ENCODE assay signal across 9 mouse cellular contexts in the genomic region with DNA sequence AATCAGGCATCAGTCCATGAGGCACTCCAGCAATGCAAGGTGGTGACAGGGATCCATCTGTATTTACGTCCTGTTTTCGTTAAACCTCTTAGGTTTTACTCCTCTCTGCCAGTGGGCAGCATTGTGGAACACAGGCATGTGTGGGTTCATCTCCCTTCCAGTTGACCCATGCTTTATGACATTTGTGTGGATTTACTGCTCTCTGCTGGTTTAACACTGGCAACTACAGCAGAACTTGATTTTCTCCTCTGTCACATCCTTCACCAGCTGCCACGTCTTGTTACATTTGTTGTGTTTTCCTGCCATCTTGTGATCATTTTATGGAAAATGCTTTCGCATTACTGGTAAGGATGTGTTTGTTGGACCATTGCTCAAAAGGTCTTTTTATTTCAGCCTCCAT. TPM values are rescaled to one million over a fixed set of nuclear protein-coding genes. Genes with fewer than 3 reads are reported as not detected.
A peak's percentile ranks its signal among the peaks of the same experiment; 100 is the strongest.
DNase-seq lines count a peak whose midpoint lies in the region; ATAC-seq and TF ChIP-seq lines count a peak whose summit lies in the region.
"Had no signal": no experiment of that assay in that cellular context is flagged by ENCODE, and none has a peak within 500 bp of the region (broad histone marks: within the 10 kb centered on the region; RNA-seq: fewer than 3 reads in every experiment).

No protein-coding gene starts in this region.

- TF ChIP-seq CTCF in lung, postnatal 0 days (IDR thresholded peaks at IDR 0.05): peak; percentile 68
- TF ChIP-seq CTCF in lung, adult 2 months (IDR thresholded peaks at IDR 0.05; ENCODE audit: insufficient read depth, low read length): no peak

- 64% methylated on average over 4 of the region's 4 CpGs for WGBS in lung, postnatal 0 days
- 68% methylated on average over 4 of the region's 4 CpGs for WGBS in lung, adult 2 months
- WGBS in embryonic facial prominence, embryonic 14.5 days: 65% methylated on average over 4 of the region's 4 CpGs

- no peaks in the 10 kb centered on the region for H3K27me3 ChIP-seq in lung, postnatal 0 days (replicated peaks; ENCODE audit: insufficient read depth, low read length)
- H3K27me3 ChIP-seq in embryonic facial prominence, embryonic 14.5 days (replicated peaks; ENCODE audit: control insufficient read depth, insufficient read depth, low read length): no peaks in the 10 kb centered on the region
- H3K27me3 ChIP-seq: heart, embryonic 13.5 days had no signal

- no peaks in the 10 kb centered on the region for H3K36me3 ChIP-seq in lung, postnatal 0 days (ENCODE audit: insufficient read depth, low read length)
- H3K36me3 ChIP-seq in embryonic facial prominence, embryonic 14.5 days (ENCODE audit: control insufficient read depth, insufficient read depth, low read length): no peaks in the 10 kb centered on the region

- H3K4me1 ChIP-seq in lung, postnatal 0 days (ENCODE audit: insufficient read depth, low read depth, low read length): no peaks in the 10 kb centered on the region
- H3K4me1 ChIP-seq in lung, adult 2 months (ENCODE audit: control insufficient read depth, insufficient read depth, low read length): peaks cover 4% of the 10 kb centered on the region; the same call in 1 of the 2 replicates
- no peaks in the 10 kb centered on the region for H3K4me1 ChIP-seq in embryonic facial prominence, embryonic 14.5 days (ENCODE audit: control insufficient read depth, insufficient read depth, low read length)
- H3K4me1 ChIP-seq: heart, embryonic 13.5 days had no signal

- DNase-seq in heart, adult 8-10 months (ENCODE audit: low spot score): peak; percentile 16
- DNase-seq in heart, postnatal 36 days: no peak
- DNase-seq in lung, postnatal 0 days (ENCODE audit: low spot score): peak; percentile 61
- no peak for DNase-seq in lung, adult 2 months
- DNase-seq in embryonic facial prominence, embryonic 14.5 days (ENCODE audit: low spot score): peak; percentile 56
- peak; percentile 35 for DNase-seq in retina, postnatal 1 day
- DNase-seq in layer of hippocampus, postnatal 25 days (ENCODE audit: extremely low spot score in 1 of 2, low spot score in 1 of 2): no peak
- no peak for DNase-seq in urinary bladder, postnatal 4 days (ENCODE audit: low spot score in 2 of 2)

- no peak overlapping the region for H3K9ac ChIP-seq in lung, postnatal 0 days (replicated peaks; ENCODE audit: low read depth)
- H3K9ac ChIP-seq in embryonic facial prominence, embryonic 14.5 days (ENCODE audit: low read depth, low read length): no peak overlapping the region
- H3K9ac ChIP-seq: heart, embryonic 13.5 days had no signal

- H3K4me2 ChIP-seq in lung, postnatal 0 days (replicated peaks; ENCODE audit: low read depth, low read length): no peak overlapping the region
- H3K4me2 ChIP-seq in embryonic facial prominence, embryonic 14.5 days (ENCODE audit: low read depth, low read length): no peak overlapping the region
- H3K4me2 ChIP-seq: heart, embryonic 13.5 days had no signal

- no peak overlapping the region for H3K27ac ChIP-seq in lung, postnatal 0 days (ENCODE audit: low read length)
- H3K27ac ChIP-seq in embryonic facial prominence, embryonic 14.5 days (replicated peaks; ENCODE audit: low read depth, low read length): no peak overlapping the region
- H3K27ac ChIP-seq: heart, embryonic 13.5 days had no signal

- ATAC-seq in lung, postnatal 0 days: peak; percentile 41; the same call in 1 of the 2 replicates
- peak; percentile 44; the same call in 1 of the 2 replicates for ATAC-seq in embryonic facial prominence, embryonic 14.5 days (ENCODE audit: low read depth)

- no peaks in the 10 kb centered on the region for H3K9me3 ChIP-seq in lung, postnatal 0 days (ENCODE audit: low read length)
- H3K9me3 ChIP-seq in embryonic facial prominence, embryonic 14.5 days (ENCODE audit: control insufficient read depth, low read length): no peaks in the 10 kb centered on the region
- H3K9me3 ChIP-seq: heart, embryonic 13.5 days had no signal

- no peak for TF ChIP-seq EP300 in lung, postnatal 0 days (IDR thresholded peaks at IDR 0.05)

- intact Hi-C loops in heart, postnatal 36 days (cut with DNase I): no loop called here

- no peak overlapping the region for H3K4me3 ChIP-seq in lung, postnatal 0 days (ENCODE audit: low read depth, low read length)
- no peak overlapping the region for H3K4me3 ChIP-seq in lung, adult 2 months (replicated peaks; ENCODE audit: extremely low read depth, low read depth, low read length)
- H3K4me3 ChIP-seq in embryonic facial prominence, embryonic 14.5 days (ENCODE audit: low read depth, low read length): no peak overlapping the region
- H3K4me3 ChIP-seq: heart, embryonic 13.5 days had no signal

- no peak for TF ChIP-seq POLR2A in lung, adult 2 months (IDR thresholded peaks at IDR 0.05; ENCODE audit: borderline replicate concordance, extremely low read depth, low read depth, low read length)

RNA-seq across cellular contexts. Expression of gene Hccs, which starts 20.6 kb away (rescaled TPM):
- total RNA-seq in heart, adult 8-10 months (2022): 10 to 100 TPM; 55.1 to 68.5 (median 62.2) TPM
- 10 to 100 TPM; 63.3 to 70.0 TPM for total RNA-seq in heart, postnatal 36 days (2021)
- 18.8 and 18.9 TPM in 2 replicates for polyA plus RNA-seq in lung, postnatal 0 days (2015; fragmentation: Nextera tagmentation; extraction: Ambion mirVana)
- polyA plus RNA-seq in lung, adult 2 months (2012; rRNA removed): 6.6 and 6.8 TPM in 2 replicates
- 35.8 and 36.9 TPM in 2 replicates for polyA plus RNA-seq in embryonic facial prominence, embryonic 14.5 days (2014; fragmentation: Nextera tagmentation; extraction: Ambion mirVana)
- total RNA-seq in layer of hippocampus, postnatal 25 days (2021): 10 to 100 TPM; 21.3 to 24.7 TPM

Comparison
In these comparisons a context has a peak if more than half of its experiments do, and no peak if none do; other contexts are left out.
1. DNase-seq: peak in heart, adult 8-10 months (single experiment), lung, postnatal 0 days (single experiment), embryonic facial prominence, embryonic 14.5 days (single experiment) and retina, postnatal 1 day (single experiment); none in heart, postnatal 36 days (0 of 2), lung, adult 2 months (single experiment), layer of hippocampus, postnatal 25 days (0 of 2) and urinary bladder, postnatal 4 days (0 of 2).